Mouse (Mus musculus): ENCODE measurements at regions not wholly inside any gene's neighbourhood (a gene's known extent, or its start where the extent isn't known, plus 50 kb on each side); places are given as distances from the start of the nearest gene placed in this dataset.

DNA sequence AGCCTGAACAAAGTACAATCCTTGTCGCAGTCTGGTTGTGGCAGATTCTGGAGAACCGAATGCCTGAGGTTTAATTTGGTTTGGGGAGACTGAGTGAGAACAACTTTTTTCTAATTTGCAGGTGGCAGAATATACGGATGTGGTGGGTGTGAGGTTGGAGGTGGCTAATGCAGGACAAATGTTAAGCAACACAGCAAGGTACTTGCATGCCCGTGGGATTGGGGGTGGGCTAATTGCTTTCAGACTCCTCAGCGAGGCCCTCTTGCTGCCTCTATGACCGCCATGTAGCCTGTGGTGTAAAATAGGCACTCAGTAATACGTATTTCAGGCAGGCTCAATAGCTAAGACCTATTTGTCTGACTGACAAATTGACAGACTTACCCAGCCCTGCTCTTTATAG is 109.4 kb upstream of the Frg1 start:
- no peak for TF ChIP-seq POLR2A (IDR thresholded peaks at IDR 0.05; ENCODE audit: low read depth, low read length)
- TF ChIP-seq CTCF (conservative IDR thresholded peaks at IDR 0.05; ENCODE audit: insufficient read depth, insufficient read length, low read depth, low read length): no peak

Data from kidney, adult 2 months (tissue).